Mouse (Mus musculus): Measurements from ENCODE around the gene Tln2.

Tln2 gene

DNA sequence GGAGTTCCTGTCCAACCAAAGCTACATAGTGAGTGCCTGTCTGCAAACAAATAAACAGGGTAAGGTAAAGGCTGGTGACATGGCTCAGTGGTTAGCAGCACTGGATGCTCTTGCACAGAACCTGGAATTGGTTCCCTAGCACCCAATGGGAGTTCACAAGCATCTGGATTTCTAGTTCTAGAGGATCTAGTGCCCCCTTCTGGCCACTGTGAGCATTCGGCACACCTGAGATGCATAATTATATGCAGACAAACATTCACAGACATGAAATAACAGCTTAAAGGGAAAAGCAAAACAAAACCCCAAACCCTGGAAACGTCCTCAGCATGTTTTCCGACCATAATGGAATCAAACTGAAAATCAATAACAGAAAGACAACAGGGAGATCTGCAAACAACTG lies 191.4 kb downstream of the Tln2 start:
- in situ Hi-C loops (cut with MboI; ENCODE audit: low sequenced_read_pairs) = no loop called here

DNA sequence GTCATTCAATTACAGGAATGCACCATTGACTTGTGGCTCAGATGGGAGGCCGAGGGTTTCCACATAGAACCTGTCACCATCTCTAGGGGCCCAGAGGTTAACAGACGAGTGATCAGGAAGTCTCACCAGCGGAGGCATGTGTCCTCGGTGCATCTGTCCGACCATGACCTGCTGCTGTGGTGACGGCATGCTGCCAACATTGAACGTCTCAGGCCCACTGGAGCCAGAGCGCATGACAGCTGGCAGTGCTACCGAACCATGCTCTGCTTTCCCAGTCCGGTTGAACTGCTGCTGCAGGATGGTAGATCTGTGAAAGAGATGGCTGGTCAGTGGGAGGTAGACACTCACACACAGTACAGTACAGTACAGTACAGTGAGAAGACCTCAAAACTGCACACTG lies 197.0 kb downstream of the Tln2 start:
- in situ Hi-C loops (cut with MboI; ENCODE audit: low sequenced_read_pairs) = no loop called here

DNA sequence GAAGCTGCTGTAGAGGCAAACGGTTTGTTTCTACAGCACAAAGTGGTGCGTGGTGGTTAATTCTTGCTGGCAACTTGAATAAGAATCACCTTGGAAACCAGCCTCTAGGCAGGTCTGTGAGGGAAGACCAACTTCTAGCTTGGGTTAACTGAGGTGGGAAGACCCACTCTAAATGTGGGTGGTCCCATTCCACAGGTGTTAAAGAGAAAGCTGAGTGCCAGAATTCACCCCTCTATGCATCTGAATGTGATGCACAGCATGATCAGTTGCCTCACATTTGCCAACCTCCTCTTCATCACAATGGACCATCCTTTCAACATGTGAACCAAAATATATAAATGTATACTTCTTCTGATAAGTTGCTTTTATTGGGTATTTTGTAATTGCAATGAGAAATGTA lies 197.4 kb downstream of the Tln2 start:
- in situ Hi-C loops (cut with MboI; ENCODE audit: low sequenced_read_pairs) = no loop called here

DNA sequence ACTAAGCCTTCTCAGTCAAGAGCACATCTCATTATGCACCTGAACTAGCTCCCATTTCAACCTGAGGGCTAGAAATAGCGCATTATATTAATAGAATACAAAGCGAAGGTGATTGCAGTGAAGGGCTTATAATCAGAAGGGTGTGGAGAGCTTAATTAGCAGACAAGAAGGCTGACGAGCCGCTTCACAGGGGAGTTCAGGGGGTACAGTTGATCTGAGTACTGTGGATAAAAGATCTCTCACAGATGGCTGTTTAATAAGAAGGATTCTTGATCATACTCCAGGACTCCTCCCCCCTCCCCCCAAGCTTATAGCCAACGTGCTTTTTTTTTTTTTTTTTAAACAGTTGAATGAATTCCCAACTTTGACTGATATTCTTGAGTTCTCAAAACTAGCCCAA lies 198.0 kb downstream of the Tln2 start:
- in situ Hi-C loops (cut with MboI; ENCODE audit: low sequenced_read_pairs) = no loop called here

DNA sequence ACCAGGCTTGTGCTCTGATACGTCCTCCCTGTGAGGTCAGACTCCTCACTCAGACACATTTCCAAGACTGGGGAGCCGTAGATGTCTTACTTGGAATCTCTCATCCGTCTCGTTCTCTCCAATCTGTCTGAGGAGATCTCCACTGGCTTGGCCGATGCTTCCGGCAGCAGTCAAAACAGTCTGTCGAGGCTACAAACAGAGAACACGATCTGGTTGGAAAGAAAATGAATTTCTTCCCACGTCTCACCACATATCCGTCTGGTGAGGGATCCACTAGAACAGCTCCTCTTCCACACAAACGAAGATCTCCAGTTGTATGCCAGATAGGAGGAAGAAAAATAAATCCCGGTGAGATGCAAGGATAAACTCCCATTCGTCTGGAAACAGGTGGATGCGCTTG lies 205.1 kb downstream of the Tln2 start:
- in situ Hi-C loops (cut with MboI; ENCODE audit: low sequenced_read_pairs) = no loop called here

DNA sequence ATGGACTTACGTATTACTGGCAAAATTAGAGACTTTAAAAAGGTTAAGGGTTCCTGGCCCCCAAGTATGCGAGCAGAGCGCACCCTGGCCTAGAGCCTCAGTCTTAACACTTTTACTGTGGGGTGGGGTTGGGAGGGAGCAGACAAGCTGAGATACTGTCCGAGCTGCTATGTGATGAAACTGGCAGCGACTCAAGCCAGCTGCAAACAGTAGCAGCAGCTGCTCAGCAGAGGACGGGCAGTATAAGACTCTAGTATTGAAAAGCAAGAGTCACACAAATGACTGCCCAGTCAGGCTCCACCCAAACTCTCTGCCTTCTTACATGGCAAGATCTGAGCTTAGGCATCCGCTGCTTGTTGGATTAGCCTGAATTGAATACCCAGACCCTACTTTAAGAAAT lies 206.1 kb downstream of the Tln2 start:
- in situ Hi-C loops (cut with MboI; ENCODE audit: low sequenced_read_pairs) = no loop called here

DNA sequence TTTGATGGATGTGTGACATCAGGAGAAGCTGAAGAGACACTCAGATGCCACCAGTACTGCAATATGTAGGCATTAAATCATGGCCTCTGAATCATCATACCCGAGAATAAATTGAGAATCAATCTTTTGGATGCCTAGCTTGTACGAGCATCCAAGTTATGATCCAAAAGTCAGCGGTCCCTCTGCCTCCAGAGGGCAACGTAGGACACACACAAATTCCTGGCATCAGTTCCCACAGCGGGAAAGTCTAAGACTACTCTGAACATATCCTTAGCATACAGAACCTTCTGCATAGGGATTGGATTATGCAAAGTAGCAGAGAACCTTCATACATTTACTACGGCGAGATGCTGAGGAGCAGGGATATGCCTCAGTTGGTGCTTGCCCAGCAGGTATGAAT lies 210.5 kb downstream of the Tln2 start:
- in situ Hi-C loops (cut with MboI; ENCODE audit: low sequenced_read_pairs) = no loop called here

DNA sequence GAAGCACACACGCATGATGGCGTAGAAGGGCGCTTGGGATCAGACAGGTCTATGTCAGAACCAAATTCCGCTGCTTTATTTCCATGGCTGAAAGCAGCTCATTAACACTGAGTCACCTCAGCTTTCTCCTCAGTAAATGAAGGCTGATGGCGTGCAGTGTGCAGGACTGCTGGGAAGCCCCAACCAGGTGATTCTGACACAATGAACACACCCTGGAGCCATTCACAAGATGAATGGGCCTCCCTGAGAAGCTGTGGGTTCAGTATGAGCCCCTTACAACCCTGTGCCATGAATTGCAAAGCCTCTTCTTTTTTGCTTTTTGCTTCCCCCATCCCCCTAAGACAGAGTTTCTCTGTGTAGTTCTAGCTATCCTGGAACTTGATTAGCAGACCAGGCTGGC lies 212.3 kb downstream of the Tln2 start:
- in situ Hi-C loops (cut with MboI; ENCODE audit: low sequenced_read_pairs) = no loop called here

DNA sequence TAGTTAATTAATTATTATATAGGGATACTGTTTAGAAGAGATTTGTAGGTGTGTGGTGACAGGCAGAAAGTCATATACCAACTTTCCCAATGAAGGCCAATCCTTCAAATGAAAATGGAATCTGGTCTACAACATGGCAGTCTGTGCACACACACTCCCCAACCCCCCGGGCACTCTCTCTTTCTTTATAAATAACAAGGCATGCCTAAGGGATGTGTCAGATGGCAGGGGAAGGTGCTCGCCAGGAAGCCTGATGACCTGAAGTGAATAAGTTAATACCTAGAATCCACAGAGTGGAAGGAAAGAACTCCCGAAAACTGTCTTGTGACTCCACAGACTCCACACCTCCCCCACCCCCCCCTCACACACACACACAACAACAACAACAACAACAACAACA lies 228.2 kb downstream of the Tln2 start:
- in situ Hi-C loops (cut with MboI; ENCODE audit: low sequenced_read_pairs) = no loop called here

DNA sequence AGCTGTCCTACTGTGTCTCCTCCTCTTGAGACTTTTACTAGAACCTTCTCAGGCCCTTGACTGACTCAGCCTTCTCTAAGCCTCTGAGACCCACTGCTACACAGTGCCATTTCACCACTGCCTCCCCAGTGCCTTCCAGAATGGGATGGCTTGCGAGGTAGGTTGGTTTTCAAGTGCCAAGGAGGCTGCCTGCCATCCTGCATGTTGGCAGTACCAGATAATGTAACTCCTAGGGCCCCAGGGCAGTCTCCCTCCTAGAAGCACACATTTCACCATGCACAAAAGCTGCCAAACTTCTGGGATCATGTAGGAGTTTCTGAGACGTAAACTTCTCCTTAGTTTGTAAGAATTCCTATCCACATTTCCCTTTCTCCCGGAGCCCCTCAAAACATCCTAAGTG lies 231.1 kb downstream of the Tln2 start:
- in situ Hi-C loops (cut with MboI; ENCODE audit: low sequenced_read_pairs) = no loop called here

DNA sequence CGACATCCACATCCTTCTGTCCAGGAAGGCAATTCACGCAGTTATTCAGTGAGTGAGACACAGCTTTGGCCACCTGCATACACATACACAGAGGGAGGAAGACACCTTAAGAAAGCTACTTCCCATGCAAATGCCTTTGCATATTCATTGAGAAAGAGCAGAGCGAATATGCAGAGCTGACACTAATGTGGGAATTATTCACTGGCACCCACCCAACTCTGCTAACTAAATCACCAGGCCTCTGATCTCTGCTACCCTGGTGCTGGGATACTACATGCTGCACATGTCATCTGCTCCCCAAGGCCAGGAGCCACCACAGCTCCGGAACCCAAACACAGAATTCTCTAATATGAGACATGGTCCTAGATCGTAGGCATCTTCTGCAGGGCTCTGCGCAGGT lies 237.6 kb downstream of the Tln2 start:
- in situ Hi-C loops (cut with MboI; ENCODE audit: low sequenced_read_pairs) = no loop called here

DNA sequence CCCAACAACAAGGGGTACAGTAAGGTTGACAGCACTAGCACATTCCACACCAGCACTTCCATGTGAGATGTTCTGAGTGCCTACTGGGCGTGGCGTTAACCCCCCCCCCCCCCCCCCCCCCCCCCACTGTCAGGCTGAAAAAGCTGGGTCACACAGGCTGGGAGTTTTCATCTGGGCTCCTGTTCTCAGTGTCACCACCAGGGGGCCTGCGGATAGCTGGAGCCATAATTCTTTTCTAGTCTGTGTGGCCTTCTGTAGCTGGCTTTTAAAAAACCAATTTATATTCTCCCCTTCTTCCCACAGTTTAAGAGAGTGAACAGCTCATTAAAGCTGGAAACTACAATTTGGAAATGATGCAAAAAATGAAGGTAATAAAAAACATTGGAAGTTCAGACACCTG lies 244.1 kb downstream of the Tln2 start:
- in situ Hi-C loops (cut with MboI; ENCODE audit: low sequenced_read_pairs) = no loop called here

DNA sequence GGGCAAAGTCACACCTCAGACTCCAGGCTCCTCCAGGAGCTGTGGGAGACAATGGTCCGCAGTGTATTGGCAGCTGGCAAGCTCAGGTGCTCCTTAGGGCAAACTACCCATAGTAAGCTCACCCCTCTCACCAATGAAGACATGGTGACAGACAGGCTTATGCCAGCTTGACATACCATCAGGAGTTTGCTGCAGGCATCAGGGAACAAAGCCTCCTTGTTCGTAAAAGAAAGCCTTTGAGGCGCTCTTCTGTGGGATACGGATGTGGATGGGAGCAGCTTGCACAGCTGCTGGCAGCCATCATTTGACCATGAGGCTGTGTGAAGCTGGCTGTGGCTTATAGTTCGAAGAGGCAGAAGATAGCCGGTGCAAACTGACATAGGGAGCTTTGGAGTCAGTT lies 254.5 kb downstream of the Tln2 start:
- in situ Hi-C loops (cut with MboI; ENCODE audit: low sequenced_read_pairs) = no loop called here

DNA sequence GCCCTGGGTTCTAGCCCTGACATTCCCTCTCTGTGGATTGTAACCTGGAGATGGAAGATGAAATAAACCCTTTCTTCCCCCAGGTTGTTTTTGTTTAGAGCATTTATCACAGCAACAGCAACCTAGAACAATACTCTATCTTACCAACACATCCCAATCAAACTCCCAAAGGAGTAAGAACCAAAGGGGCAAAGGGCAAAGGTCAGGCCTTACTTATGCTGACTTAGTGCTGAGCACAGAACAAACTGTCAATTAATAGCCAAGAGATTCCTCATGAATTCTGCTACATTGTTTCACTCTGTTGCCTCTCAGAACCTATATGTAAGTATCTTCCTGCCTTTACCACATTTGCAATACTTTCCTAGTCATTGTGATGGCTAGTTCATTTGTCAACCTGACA lies 255.5 kb downstream of the Tln2 start:
- in situ Hi-C loops (cut with MboI; ENCODE audit: low sequenced_read_pairs) = no loop called here

DNA sequence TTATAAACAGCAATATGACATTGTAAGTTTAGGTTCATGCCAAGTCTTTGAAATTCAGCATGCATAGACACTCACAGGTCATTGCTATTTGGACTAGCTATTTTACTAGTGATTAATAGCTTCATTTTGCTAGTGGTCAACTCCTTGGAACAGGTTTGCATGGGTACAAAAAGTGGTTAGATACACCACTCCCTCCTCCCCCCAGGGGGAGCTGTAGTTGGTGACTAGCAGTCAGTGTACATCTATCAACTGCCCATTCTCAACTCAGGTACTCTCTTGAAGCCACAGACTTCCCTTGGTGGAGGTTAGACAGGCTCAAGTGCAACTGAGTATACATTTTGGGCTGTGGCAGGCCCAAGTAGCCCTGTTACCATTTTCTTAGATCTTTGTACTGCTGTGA lies 256.5 kb downstream of the Tln2 start:
- in situ Hi-C loops (cut with MboI; ENCODE audit: low sequenced_read_pairs) = no loop called here

DNA sequence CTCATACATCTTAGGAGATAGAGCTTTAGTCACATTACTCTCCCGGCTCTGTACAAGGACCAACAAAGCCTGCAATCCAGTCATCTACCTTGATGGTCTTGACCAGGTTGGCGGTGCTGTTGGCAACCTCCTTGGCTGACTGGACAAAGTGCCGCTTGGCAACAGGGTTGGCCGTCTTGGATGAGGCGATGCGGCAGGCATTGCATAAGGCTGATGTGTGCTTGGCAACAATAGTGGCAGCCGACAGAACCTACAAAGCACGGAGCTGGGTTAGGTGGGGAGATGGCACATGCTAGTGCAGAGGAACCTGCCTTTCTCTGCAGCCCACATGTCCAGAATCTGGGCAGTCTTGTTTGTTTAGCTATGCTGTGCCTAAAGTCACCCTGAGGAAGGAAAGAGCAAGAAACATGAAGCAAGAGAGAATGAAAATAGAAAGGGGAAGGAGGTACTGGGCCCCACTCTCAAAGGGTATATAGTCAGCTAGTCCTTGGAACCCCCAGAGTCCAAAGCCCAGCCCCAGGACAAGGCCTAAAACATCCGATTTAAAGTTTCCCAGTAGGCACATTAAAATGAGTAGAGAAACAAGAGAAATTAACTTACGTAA lies 257.0 kb downstream of the Tln2 start:
- in situ Hi-C loops (cut with MboI; ENCODE audit: low sequenced_read_pairs) = no loop called here

DNA sequence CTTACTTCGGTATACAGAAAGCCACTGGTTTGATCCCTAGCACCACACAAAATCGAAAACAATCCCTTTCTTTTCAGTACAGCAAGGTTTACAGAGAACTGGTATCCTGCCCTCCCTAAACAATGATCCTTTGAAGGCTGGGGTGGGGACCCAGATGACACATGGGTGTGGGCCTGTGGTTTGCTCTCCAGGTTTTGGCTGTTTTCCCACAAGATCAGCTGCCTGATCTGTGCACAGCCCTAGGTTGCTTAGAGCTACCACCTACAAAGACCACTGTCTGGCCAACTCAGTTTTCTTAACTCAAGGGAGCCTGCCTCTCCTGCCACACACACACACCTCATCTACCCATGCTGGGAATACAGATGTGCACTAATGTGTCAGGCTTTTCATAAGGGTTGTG lies 257.9 kb downstream of the Tln2 start:
- in situ Hi-C loops (cut with MboI; ENCODE audit: low sequenced_read_pairs) = no loop called here

DNA sequence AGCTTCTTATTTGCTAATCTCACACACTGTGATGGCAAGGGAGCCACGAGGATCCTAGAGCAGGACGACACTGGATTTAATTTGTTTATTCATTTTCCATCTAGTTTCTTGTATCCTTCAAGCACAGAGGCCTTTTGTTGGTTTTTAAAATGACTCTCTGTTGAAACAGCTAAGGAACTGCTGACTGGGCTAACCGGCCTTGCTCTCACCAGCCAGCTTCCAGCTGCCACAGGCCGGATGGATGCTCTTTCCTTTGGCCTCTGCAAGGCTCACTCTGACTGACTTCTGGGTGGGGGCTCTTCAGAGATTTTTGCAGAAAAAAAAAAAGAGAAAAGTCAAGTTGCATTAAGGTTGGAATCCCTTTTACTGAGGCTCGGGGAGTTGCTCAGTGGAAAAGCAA lies 258.7 kb downstream of the Tln2 start:
- in situ Hi-C loops (cut with MboI; ENCODE audit: low sequenced_read_pairs) = no loop called here

DNA sequence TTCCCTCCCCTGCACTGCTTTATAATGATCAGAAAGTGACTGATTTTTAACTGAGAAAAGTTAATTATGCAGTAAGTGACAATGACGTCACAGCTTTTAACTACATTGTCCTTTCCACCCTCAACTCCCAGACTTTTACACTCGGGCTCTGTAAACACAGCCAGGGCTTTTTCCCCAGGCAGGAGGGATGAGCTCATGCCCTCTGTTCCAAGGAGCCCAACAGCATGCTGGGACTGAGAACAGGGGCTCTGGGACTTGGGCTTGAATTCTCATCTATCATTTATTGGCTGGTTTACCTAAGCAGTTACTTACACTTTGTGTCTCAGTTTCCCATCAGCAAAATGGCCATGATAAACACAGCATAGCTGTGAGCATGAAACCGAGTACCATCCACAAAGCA lies 259.2 kb downstream of the Tln2 start:
- in situ Hi-C loops (cut with MboI; ENCODE audit: low sequenced_read_pairs) = no loop called here

DNA sequence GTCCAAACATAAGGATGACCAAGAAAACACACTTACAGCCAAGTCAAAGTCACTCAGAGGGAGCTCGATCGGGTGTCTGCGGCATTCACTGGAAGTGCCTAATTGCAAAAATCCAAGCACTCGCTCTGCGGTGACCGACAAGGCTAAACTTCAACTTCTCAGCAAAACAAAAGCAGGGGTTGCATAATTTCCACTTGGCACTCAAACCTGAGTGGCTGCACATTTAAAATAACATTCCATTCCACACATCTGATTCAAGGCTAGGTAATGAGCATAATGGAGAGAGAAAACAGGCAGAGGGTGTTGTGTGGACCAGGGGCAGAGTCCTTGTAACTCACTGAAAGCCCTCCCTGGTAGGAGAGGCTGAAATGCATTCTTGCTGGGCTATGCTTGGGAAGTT lies 260.3 kb downstream of the Tln2 start:
- in situ Hi-C loops (cut with MboI; ENCODE audit: low sequenced_read_pairs) = no loop called here

DNA sequence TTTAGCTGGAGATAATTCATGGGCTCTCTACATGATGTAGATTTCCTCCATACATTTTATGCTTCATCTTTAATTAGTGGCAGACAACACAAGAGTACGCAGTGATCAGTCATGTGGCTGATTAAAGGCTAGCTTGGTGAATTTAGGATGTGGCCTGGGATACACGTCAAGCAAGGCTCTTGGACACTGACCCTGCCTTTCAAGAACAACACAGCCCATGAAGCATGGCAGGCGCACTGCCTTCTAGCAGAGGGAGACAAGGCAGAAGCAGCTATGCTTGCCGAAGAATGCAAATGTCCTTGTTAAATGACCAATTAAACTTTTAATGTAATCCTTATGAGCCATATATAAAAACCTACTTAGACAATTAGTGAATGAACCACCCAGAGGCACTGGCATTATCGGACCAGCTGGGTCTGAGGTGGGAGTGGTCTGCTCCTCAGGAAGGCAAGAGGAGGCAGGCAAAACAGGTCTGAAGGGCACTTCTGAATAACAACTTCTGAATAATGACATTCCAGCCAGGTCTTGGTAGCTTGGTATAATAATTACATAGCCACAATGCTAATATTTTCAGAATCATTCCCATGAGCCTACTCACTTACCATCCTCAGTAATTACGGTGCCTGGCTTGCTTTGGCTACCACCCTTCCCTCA lies 262.1 kb downstream of the Tln2 start:
- in situ Hi-C loops (cut with MboI; ENCODE audit: low sequenced_read_pairs) = no loop called here

DNA sequence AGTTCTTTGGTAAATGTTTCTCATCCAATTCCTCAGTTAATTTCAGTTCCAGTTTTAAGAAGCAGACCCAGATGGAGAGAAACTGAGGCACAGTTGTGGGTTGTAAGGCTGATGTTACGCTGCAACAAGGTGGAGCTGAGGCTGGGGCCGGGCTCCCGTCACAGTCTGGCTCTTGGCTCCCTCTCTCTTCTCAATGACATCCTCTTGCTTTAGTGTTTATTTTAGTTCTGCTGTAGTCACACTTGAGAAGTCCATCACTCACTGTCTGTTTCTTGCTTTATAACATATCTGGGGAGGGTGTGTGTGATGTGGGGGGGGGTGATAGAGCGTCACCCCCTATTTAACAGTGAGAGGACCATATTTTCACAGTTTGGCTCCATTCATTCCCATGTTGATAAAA lies 272.0 kb downstream of the Tln2 start:
- in situ Hi-C loops (cut with MboI; ENCODE audit: low sequenced_read_pairs) = no loop called here

DNA sequence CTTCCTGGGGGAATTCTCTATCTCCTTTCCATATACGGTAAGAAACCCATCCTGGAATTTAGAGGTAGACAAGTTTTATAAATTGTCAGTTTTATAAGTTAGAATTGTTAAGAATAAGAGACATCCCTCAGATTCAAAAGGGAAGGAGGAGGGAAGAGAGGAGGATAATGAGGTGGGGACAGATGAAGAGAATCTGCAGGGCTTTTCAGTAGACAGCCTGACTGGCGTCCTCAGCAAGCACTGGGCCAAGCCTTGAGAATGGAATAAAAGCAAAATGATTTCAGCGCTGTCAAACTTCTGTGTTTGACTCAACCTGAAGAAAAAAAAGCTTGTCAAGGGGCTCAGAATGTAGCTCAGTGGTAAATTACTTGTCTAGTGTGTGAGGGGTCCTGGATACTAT lies 272.7 kb downstream of the Tln2 start:
- in situ Hi-C loops (cut with MboI; ENCODE audit: low sequenced_read_pairs) = no loop called here
